Mouse (Mus musculus): ENCODE measurements around the gene Taf9. TPM values are rescaled to one million over a fixed set of nuclear protein-coding genes. Genes with fewer than 3 reads are reported as not detected.
A peak's percentile ranks its signal among the peaks of the same experiment; 100 is the strongest.

Taf9 gene
- polyA plus RNA-seq (2015; fragmentation: Nextera tagmentation; extraction: Ambion mirVana): 25.3 and 29.1 TPM in 2 replicates

DNA sequence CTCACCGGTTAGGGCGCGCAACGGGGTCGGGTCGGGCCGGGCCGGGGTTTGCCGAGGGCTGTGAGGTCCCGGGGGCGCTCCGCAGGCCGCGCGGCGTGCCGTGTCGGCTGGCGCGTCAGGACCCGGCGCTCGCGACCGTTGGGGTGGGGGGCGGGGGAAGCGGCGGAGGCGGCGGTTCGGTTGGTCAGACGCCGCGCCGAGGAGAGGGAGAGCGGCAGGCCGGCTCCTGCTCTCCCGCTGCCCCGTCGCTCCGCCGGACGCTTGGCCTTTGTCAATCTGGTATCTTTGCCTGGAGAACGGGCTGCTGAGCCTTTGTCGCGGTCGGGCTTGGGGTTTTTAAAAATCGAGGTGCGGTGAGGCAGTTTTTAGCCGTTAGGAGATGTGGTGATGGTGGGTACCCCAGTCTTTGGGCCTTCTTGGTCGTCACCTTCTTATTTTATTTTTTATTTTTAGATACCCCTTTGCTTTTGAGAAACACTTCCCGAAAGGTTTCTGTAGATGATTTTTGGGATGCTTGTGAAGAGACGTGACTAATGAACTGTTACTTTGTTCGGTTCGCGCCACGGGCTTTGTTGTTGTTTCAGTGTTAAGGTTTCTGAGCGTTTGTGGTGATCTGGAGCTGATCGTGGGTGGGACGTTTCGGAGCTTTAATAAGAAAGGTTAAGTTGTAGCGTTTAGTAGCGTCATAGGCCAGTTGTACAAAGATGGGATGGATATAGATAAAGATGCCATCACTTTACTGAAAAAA is at the start of gene Taf9:
Taf9 (plus strand) TSS at position 141 of the 748 bp plus-strand sequence.
- peaks cover 12% of the 10 kb centered on the region for H3K36me3 ChIP-seq
- peaks cover 17% of the 10 kb centered on the region for H3K4me1 ChIP-seq
- H3K27ac ChIP-seq (replicated peaks): peak within 1 kb of the TSS; percentile 96
- H3K9me3 ChIP-seq (replicated peaks): no peaks in the 10 kb centered on the region
- peak; percentile 85 for ATAC-seq (ENCODE audit: low FRiP score)
- under 1% methylated on average over 58 of the region's 63 CpGs for WGBS
- no peaks in the 10 kb centered on the region for H3K27me3 ChIP-seq (replicated peaks)
- H3K9ac ChIP-seq (replicated peaks): peak within 1 kb of the TSS; percentile 86
- H3K4me2 ChIP-seq: peak within 1 kb of the TSS; percentile 85
- H3K4me3 ChIP-seq (replicated peaks): peak within 1 kb of the TSS; percentile 97

DNA sequence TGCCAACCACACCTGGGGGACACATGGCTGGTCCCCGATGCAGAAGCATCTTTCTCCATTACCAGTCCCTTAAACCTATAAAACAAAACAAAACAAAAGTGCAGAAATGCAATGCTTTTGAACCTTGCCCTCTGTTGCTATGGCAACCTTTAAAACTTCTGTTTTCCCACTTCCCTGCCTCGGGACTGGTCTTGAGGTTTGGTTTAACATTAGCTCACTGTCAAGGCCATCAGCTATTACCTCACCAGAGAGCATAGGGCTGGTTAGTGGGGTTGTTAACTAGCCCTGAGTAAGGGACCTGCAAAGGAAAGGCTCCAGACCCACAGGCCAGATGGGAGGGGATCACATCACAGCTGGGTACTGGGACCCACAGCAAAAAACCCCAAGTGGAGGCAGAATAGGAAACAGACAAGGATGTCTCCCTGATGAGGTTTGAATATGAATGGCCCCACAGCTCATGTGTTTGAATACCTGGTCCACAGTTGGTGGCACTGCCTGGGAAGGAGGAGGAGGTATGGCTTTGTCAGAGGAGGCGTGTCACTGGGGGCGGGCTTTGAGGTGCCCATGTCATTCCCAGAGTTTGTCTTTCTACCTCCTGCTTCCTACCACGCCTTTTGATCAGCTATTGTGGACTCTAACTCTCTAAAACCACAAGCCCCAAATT is 49.0 kb upstream of the Taf9 start:
- no peak for ATAC-seq (ENCODE audit: low FRiP score)
- H3K4me2 ChIP-seq: no peak overlapping the region
- WGBS: 57% methylated on average over 5 of the region's 5 CpGs

DNA sequence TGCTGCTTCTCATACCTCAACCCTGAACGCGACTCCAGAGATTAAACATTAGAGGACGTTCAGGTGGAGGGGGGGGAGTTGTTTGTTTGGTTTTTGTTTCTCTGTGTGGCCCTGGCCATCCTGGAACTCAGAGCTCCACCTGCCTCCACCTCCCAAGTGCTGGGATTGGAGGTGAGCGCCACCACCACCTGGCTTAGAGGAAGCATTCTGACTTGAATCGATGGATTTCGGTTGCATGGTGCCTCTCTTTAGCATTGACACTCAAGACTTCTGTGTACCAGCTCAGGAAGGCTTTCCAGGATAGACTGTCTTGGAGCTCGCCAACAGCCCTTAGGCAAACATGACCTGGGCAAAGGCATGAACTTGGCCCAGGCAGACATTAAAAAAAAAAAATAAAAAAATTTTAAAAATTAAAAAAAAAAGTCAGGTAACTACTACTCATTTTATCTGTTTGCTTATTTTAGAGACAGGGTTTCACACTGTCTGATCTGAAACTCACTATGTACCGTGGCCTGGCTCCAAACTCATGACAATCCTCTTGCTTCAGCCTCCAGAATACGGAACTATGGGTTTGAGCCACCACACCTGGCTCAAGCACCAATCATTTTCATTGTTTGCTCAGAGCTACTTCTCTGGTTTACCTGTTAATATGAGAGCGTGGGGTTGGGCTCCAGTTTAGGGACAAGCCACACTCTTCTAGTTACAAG is 48.2 kb upstream of the Taf9 start:
- no peaks in the 10 kb centered on the region for H3K4me1 ChIP-seq
- no peak overlapping the region for H3K9ac ChIP-seq (replicated peaks)
- H3K27ac ChIP-seq (replicated peaks): no peak overlapping the region
- 0 out of 2 replicates have a peak, but pooled peaks cover 4% of the 10 kb centered on the region for H3K9me3 ChIP-seq (replicated peaks)
- no peaks in the 10 kb centered on the region for H3K36me3 ChIP-seq
- no peak for ATAC-seq (ENCODE audit: low FRiP score)
- H3K4me2 ChIP-seq: no peak overlapping the region
- 92% methylated on average over 10 of the region's 10 CpGs for WGBS
- H3K27me3 ChIP-seq (replicated peaks): no peaks in the 10 kb centered on the region
- H3K4me3 ChIP-seq (replicated peaks): no peak overlapping the region

More for the DNA sequence above, 49.0 kb upstream of the Taf9 start:
- H3K9me3 ChIP-seq (replicated peaks): no peaks in the 10 kb centered on the region
- H3K4me1 ChIP-seq: no peaks in the 10 kb centered on the region
- no peak overlapping the region for H3K27ac ChIP-seq (replicated peaks)
- H3K27me3 ChIP-seq (replicated peaks): no peaks in the 10 kb centered on the region
- no peaks in the 10 kb centered on the region for H3K36me3 ChIP-seq
- H3K4me3 ChIP-seq (replicated peaks): no peak overlapping the region
- H3K9ac ChIP-seq (replicated peaks): no peak overlapping the region

DNA sequence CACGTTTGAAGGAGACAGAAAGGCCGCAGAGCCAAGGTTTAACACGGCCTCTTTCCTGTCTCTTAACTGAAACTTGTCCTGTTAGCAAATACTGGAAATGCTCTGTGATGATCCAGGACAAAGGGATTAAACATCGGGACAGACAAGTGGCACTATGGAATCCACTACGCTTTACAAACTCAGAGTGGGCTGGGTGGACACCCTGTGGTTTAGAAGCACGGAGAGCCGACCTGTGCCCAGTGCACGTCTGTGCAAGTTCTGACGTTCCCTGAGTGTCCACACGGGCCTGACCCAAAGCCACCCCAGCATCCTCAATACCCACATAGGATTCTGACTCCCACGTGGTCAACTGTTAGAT is 47.7 kb upstream of the Taf9 start:
- Histone ChIP-seq H3K9me3 (replicated peaks) (0 out of 2 replicates have a peak, but pooled peaks cover 4% of the 10 kb centered on the region), H3K9ac (replicated peaks) (no peak overlapping the region), H3K4me2 (no peak overlapping the region), H3K27ac (replicated peaks) (no peak overlapping the region), H3K4me3 (replicated peaks) (no peak overlapping the region), H3K4me1 (no peaks in the 10 kb centered on the region), H3K27me3 (replicated peaks) (no peaks in the 10 kb centered on the region), H3K36me3 (no peaks in the 10 kb centered on the region)
- 90% methylated on average over 11 of the region's 11 CpGs for WGBS
- ATAC-seq (ENCODE audit: low FRiP score): no peak

DNA sequence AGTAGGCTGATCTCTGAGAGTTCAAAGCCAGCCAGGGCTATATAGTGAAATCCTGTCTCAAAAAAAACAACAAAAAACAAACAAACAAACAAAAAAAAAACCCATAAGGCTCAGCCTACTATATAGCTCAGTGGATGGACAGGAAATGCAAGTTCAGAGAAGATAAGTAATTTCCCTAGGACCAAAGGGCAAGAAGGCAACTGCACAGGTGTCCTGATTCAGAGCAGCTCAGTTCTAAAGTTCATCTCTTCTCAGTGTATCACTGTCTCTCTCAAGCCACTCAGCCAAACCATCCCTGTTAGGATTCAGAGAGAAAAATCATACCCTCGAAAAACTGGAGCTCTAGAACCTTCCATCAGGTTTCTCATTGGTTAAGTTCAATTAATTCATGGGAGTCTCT is 45.5 kb upstream of the Taf9 start:
- Histone ChIP-seq H3K4me3 (replicated peaks) (no peak overlapping the region), H3K27ac (replicated peaks) (no peak overlapping the region), H3K27me3 (replicated peaks) (no peaks in the 10 kb centered on the region), H3K9me3 (replicated peaks) (0 out of 2 replicates have a peak, but pooled peaks cover 4% of the 10 kb centered on the region), H3K4me1 (no peaks in the 10 kb centered on the region), H3K4me2 (no peak overlapping the region), H3K36me3 (no peaks in the 10 kb centered on the region), H3K9ac (replicated peaks) (no peak overlapping the region)
- WGBS: 67% methylated on average over 1 of the region's 1 CpGs
- ATAC-seq (ENCODE audit: low FRiP score): no peak

DNA sequence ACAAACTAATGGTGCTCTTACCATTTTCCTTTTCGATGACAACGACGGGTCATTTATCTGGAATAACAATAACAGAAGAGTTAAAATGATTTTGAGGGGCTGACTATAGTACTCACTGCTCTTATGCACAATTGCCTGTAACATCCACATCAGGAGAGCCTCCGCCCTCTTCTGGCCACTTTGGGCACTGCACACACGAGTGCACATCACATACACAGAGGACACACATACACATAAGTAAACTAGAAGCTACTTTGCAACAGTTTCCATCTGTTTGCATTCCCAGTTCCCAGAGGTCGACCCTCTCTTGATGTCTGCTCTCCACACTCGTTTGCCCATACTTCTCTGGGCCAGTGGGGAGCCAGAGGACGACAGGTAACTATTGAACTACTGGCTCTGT is 43.6 kb upstream of the Taf9 start:
- Histone ChIP-seq H3K4me2 (no peak overlapping the region), H3K4me1 (no peaks in the 10 kb centered on the region), H3K9ac (replicated peaks) (no peak overlapping the region), H3K27ac (replicated peaks) (no peak overlapping the region), H3K27me3 (replicated peaks) (no peaks in the 10 kb centered on the region), H3K4me3 (replicated peaks) (no peak overlapping the region), H3K36me3 (0 out of 2 replicates have a peak, but pooled peaks cover 6% of the 10 kb centered on the region), H3K9me3 (replicated peaks) (0 out of 2 replicates have a peak, but pooled peaks cover 4% of the 10 kb centered on the region)
- ATAC-seq (ENCODE audit: low FRiP score): no peak
- 91% methylated on average over 8 of the region's 8 CpGs for WGBS

DNA sequence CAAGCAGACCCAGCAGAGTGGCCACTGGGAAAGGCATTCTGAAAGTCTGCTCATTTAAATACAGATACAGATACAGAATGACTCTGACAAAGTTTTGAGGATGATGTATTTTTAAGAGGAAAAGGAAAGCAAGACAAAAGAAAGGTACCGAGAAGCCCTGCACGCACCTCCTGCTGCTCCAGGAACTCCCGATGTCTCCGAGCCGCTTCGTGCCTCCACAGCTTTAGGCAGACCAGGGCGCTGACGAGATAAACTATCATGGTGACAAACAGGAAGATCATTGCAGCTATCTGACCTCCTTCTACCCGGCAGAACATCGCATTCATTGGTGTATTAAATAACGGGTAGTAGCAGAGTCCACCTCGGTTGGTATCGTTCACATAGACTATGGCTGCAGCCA is 40.1 kb upstream of the Taf9 start:
- 0 out of 2 replicates have a peak, but pooled peaks cover 4% of the 10 kb centered on the region for H3K9me3 ChIP-seq (replicated peaks)
- H3K36me3 ChIP-seq: 0 out of 2 replicates have a peak, but pooled peaks cover 6% of the 10 kb centered on the region
- no peak overlapping the region for H3K9ac ChIP-seq (replicated peaks)
- no peaks in the 10 kb centered on the region for H3K27me3 ChIP-seq (replicated peaks)
- H3K4me3 ChIP-seq (replicated peaks): no peak overlapping the region
- no peak overlapping the region for H3K4me2 ChIP-seq
- no peaks in the 10 kb centered on the region for H3K4me1 ChIP-seq
- no peak overlapping the region for H3K27ac ChIP-seq (replicated peaks)
- ATAC-seq (ENCODE audit: low FRiP score): no peak
- WGBS: 93% methylated on average over 13 of the region's 13 CpGs

DNA sequence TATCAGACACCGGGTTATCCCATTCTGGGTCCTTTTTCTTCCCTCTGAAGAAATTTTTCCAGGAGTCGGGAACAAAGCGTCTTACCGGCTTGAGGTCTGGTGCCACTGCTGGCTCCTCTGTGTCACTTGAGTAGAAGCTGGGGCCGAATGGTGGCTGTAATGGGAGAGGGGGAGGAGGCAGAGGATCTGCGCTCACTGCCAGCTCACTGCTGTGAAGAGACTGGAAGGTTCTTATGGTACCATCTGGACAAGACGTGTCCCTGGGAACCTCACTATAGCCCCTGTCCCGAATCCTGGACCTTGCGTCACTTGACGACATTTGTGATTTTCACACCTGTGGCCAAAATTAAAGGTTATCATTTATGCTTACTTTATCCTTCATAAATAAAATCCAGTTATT is 39.1 kb upstream of the Taf9 start:
- H3K9me3 ChIP-seq (replicated peaks): 0 out of 2 replicates have a peak, but pooled peaks cover 4% of the 10 kb centered on the region
- peaks cover 4% of the 10 kb centered on the region; the same call in 1 of the 2 replicates for H3K27me3 ChIP-seq (replicated peaks)
- no peak overlapping the region for H3K9ac ChIP-seq (replicated peaks)
- H3K4me1 ChIP-seq: peaks cover 3% of the 10 kb centered on the region; the same call in 1 of the 2 replicates
- H3K36me3 ChIP-seq: peaks cover 9% of the 10 kb centered on the region; the same call in 1 of the 2 replicates
- no peak for ATAC-seq (ENCODE audit: low FRiP score)
- WGBS: 93% methylated on average over 10 of the region's 10 CpGs
- no peak overlapping the region for H3K27ac ChIP-seq (replicated peaks)
- H3K4me3 ChIP-seq (replicated peaks): no peak overlapping the region
- H3K4me2 ChIP-seq: no peak overlapping the region

DNA sequence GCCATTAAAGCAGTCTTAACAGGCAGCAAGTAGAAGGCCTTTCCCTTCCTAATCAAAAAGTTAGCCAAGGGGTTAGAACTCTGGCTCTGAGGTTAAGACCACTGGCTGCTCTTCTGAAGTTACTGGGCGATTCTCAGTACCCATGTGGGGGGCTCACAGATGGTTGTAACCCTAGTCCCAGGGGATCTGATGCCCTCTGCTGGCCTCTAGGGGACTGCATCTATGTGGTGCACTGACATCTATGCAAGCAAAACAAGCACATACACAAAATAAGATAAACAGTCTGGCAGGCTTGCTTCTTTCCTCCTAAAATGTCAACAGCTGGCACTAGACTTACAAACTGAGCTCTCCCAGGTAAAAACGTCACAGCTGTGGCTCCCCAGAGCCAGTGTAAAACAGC is 38.5 kb upstream of the Taf9 start:
- H3K27me3 ChIP-seq (replicated peaks): peaks cover 11% of the 10 kb centered on the region
- no peak; the same call in 1 of the 2 replicates for ATAC-seq (ENCODE audit: low FRiP score)
- H3K9me3 ChIP-seq (replicated peaks): 0 out of 2 replicates have a peak, but pooled peaks cover under 1% of the 10 kb centered on the region
- H3K27ac ChIP-seq (replicated peaks): no peak overlapping the region
- peaks cover 3% of the 10 kb centered on the region; the same call in 1 of the 2 replicates for H3K4me1 ChIP-seq
- no peak overlapping the region for H3K4me3 ChIP-seq (replicated peaks)
- H3K4me2 ChIP-seq: no peak overlapping the region
- H3K36me3 ChIP-seq: peaks cover 15% of the 10 kb centered on the region
- WGBS: 55% methylated on average over 2 of the region's 2 CpGs
- H3K9ac ChIP-seq (replicated peaks): no peak overlapping the region

DNA sequence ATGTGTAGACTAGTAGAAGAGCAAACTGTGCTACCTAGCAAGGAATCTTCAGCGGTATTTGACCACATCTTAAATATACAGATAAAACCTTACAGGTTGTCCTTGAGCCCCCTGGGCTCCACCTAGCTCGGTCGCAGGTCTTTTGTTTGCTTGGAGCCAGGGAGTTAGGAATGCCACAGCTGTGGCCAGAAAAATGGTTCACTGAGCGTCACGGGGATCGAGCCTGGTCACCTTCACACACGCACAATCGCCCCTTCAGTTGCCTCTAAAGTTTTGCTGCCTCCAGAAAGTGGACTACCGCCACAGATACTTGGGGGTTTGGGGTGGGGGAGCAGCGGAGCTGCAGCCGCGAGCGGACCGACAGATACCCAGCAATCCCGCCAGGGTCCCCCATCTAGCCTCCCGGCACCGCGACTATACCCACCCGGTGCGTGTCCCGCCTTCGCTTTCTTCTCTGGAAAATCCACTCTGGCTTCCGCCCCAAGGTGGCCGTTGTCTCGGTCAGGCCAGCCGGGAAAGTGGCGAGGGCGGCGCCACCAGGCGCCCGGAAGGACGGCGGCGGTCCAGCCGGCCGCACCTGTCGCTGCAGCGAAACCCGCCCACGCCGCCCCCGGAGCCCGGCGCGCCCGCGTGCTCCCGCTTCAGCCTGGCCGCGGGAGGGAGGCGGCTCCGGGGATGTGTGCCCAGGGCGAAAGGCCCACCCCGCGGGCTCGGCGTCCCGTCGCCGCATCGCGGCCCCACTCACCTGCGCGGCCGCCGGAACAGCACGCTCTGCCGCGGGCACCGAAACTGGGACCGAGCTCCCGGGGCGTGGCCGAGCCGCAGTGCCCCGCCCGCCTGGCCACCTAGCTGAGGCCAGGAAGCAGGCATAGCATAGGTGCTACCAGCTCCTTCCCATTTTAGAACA is 34.9 kb upstream of the Taf9 start, which contains the start of gene Marveld2:
Marveld2 (minus strand) TSS at position 791 of the 907 bp plus-strand sequence.
- peaks cover 14% of the 10 kb centered on the region for H3K27me3 ChIP-seq (replicated peaks)
- ATAC-seq (ENCODE audit: low FRiP score): peak; percentile 49; the same call in 1 of the 2 replicates
- H3K9ac ChIP-seq (replicated peaks): peak within 1 kb of the TSS; percentile 51
- no peaks in the 10 kb centered on the region for H3K9me3 ChIP-seq (replicated peaks)
- 4% methylated on average over 68 of the region's 77 CpGs for WGBS
- no peak within 1 kb of the TSS for H3K27ac ChIP-seq (replicated peaks)
- H3K4me3 ChIP-seq (replicated peaks): peak within 1 kb of the TSS; percentile 48
- H3K36me3 ChIP-seq: peaks cover 34% of the 10 kb centered on the region
- peak within 1 kb of the TSS; percentile 80 for H3K4me2 ChIP-seq
- H3K4me1 ChIP-seq: peaks cover 3% of the 10 kb centered on the region; the same call in 1 of the 2 replicates
